Comparison of ENCODE assay signal across 8 mouse cellular contexts in genomic region chr17:8372286-8373046, GRCm38 (mm10). TPM values are rescaled to one million over a fixed set of nuclear protein-coding genes. Genes with fewer than 3 reads are reported as not detected.
A peak's percentile ranks its signal among the peaks of the same experiment; 100 is the strongest.
DNase-seq lines count a peak whose midpoint lies in the region; ATAC-seq and TF ChIP-seq lines count a peak whose summit lies in the region.

No protein-coding gene starts in this region.

- no peaks in the 10 kb centered on the region for H3K4me1 ChIP-seq in ES-Bruce4 (ENCODE audit: control insufficient read depth, insufficient read depth, low read length)
- H3K4me1 ChIP-seq in forebrain, embryonic 16.5 days (replicated peaks; ENCODE audit: control insufficient read depth, insufficient read depth, low read length): peaks cover 51% of the 10 kb centered on the region
- peaks cover 10% of the 10 kb centered on the region for H3K4me1 ChIP-seq in lung, embryonic 14.5 days (ENCODE audit: insufficient read depth)
- H3K4me1 ChIP-seq in olfactory bulb, adult 2 months (ENCODE audit: control insufficient read depth, insufficient read depth, low read length): peaks cover 31% of the 10 kb centered on the region
- peaks cover 9% of the 10 kb centered on the region for H3K4me1 ChIP-seq in thymus, adult 2 months (replicated peaks; ENCODE audit: control insufficient read depth, insufficient read depth, low read length)

- DNase-seq in cerebellum, adult 11-12 months: peak; percentile 72
- DNase-seq in heart, postnatal 36 days: peak; percentile 71 to 83
- peak; percentile 81 to 85 for DNase-seq in layer of hippocampus, adult 2 months (ENCODE audit: low spot score in 2 of 2)
- peak; percentile 92 for DNase-seq in lung, embryonic 14.5 days
- peak; percentile 83 for DNase-seq in thymus, adult 2 months

- H3K27ac ChIP-seq in ES-Bruce4 (ENCODE audit: insufficient read depth, low read length): peak overlapping the region; percentile 88
- peak overlapping the region; percentile 97 for H3K27ac ChIP-seq in forebrain, embryonic 16.5 days (ENCODE audit: low read length)
- peak overlapping the region; percentile 97 for H3K27ac ChIP-seq in layer of hippocampus, adult 2 months
- peak overlapping the region; percentile 86 for H3K27ac ChIP-seq in lung, embryonic 14.5 days (ENCODE audit: low read depth)
- H3K27ac ChIP-seq in olfactory bulb, adult 2 months (ENCODE audit: insufficient read depth, low read depth, low read length): peak overlapping the region; percentile 86
- peak overlapping the region; percentile 78 for H3K27ac ChIP-seq in thymus, adult 2 months (ENCODE audit: control insufficient read depth, insufficient read depth, low read length)

- H3K27me3 ChIP-seq in ES-Bruce4 (ENCODE audit: control insufficient read depth, insufficient read depth, low read length, poor library complexity, severe bottlenecking): no peaks in the 10 kb centered on the region
- H3K27me3 ChIP-seq in forebrain, embryonic 16.5 days (replicated peaks; ENCODE audit: control insufficient read depth, insufficient read depth, low read length): no peaks in the 10 kb centered on the region
- H3K27me3 ChIP-seq in lung, embryonic 14.5 days (ENCODE audit: insufficient read depth, low read length): no peaks in the 10 kb centered on the region
- H3K27me3 ChIP-seq in thymus, adult 2 months (ENCODE audit: control insufficient read depth, insufficient read depth, low read length): no peaks in the 10 kb centered on the region

- peak overlapping the region; percentile 21; the same call in 1 of the 2 replicates for H3K9ac ChIP-seq in ES-Bruce4 (ENCODE audit: low read depth, poor library complexity, severe bottlenecking)
- H3K9ac ChIP-seq in forebrain, embryonic 16.5 days (replicated peaks; ENCODE audit: low read depth, low read length): peak overlapping the region; percentile 62
- peak overlapping the region; percentile 41 for H3K9ac ChIP-seq in lung, embryonic 14.5 days

- peak; percentile 9 for ATAC-seq in forebrain, embryonic 16.5 days
- ATAC-seq in lung, embryonic 14.5 days (ENCODE audit: insufficient read depth): peak; percentile 62

- TF ChIP-seq EP300 in ES-Bruce4 (IDR thresholded peaks at IDR 0.05; ENCODE audit: insufficient read depth, low read depth, low read length): no peak

- intact Hi-C loops in heart, postnatal 36 days (cut with DNase I): loop anchor here (1.0 to 2.0 kb wide), 2 partner anchors 62 to 108 kb away; partner anchors contain the start of gene Sft2d1

- H3K36me3 ChIP-seq in ES-Bruce4 (ENCODE audit: control insufficient read depth, insufficient read depth, low read length, poor library complexity, severe bottlenecking): no peaks in the 10 kb centered on the region
- no peaks in the 10 kb centered on the region for H3K36me3 ChIP-seq in forebrain, embryonic 16.5 days (ENCODE audit: control insufficient read depth, insufficient read depth)
- H3K36me3 ChIP-seq in lung, embryonic 14.5 days (ENCODE audit: insufficient read depth): no peaks in the 10 kb centered on the region
- H3K36me3 ChIP-seq in thymus, adult 2 months (ENCODE audit: control insufficient read depth, insufficient read depth, low read length): no peaks in the 10 kb centered on the region

- peak overlapping the region; percentile 11; the same call in 1 of the 2 replicates for H3K4me3 ChIP-seq in ES-Bruce4 (ENCODE audit: low read depth, low read length)
- H3K4me3 ChIP-seq in forebrain, embryonic 16.5 days (replicated peaks; ENCODE audit: low read length): peak overlapping the region; percentile 41
- peak overlapping the region; percentile 49 for H3K4me3 ChIP-seq in layer of hippocampus, adult 2 months
- H3K4me3 ChIP-seq in lung, embryonic 14.5 days (ENCODE audit: low read depth, low read length): peak overlapping the region; percentile 10
- H3K4me3 ChIP-seq in olfactory bulb, adult 2 months (ENCODE audit: insufficient read depth, low read depth, low read length): peak overlapping the region; percentile 34
- peak overlapping the region; percentile 40 for H3K4me3 ChIP-seq in thymus, adult 2 months (ENCODE audit: control insufficient read depth, insufficient read depth, low read length)

- peak; percentile 60 for TF ChIP-seq CTCF in ES-Bruce4 (IDR thresholded peaks at IDR 0.05; ENCODE audit: low read depth, low read length)
- peak; percentile 93 for TF ChIP-seq CTCF in layer of hippocampus, adult 2 months (conservative IDR thresholded peaks at IDR 0.05)
- TF ChIP-seq CTCF in lung, embryonic 14.5 days (IDR thresholded peaks at IDR 0.05; ENCODE audit: low read depth): peak; percentile 89
- peak; percentile 46; the same call in 1 of the 2 replicates for TF ChIP-seq CTCF in olfactory bulb, adult 2 months (IDR thresholded peaks at IDR 0.05; ENCODE audit: insufficient read depth, low read depth, low read length)
- TF ChIP-seq CTCF in thymus, adult 2 months (IDR thresholded peaks at IDR 0.05; ENCODE audit: borderline replicate concordance, control insufficient read depth, extremely low read depth, insufficient read depth, low read length, poor library complexity): peak; percentile 41; the same call in 1 of the 2 replicates

- peak overlapping the region; percentile 56 for H3K4me2 ChIP-seq in forebrain, embryonic 16.5 days (ENCODE audit: low read length)
- H3K4me2 ChIP-seq in lung, embryonic 14.5 days: peak overlapping the region; percentile 72

- no peak for TF ChIP-seq POLR2A in ES-Bruce4 (IDR thresholded peaks at IDR 0.05; ENCODE audit: insufficient read depth, low read length)
- no peak for TF ChIP-seq POLR2A in olfactory bulb, adult 2 months (IDR thresholded peaks at IDR 0.05; ENCODE audit: insufficient read depth, low read depth, low read length)
- no peak for TF ChIP-seq POLR2A in thymus, adult 2 months (IDR thresholded peaks at IDR 0.05; ENCODE audit: control insufficient read depth, extremely low read depth, insufficient read depth, low read length, poor library complexity)

- no peaks in the 10 kb centered on the region for H3K9me3 ChIP-seq in ES-Bruce4 (replicated peaks; ENCODE audit: control insufficient read depth, insufficient read depth, low read length, poor library complexity, severe bottlenecking)
- H3K9me3 ChIP-seq in forebrain, embryonic 16.5 days (ENCODE audit: control insufficient read depth, low read length): no peaks in the 10 kb centered on the region
- H3K9me3 ChIP-seq in lung, embryonic 14.5 days (ENCODE audit: low read depth, low read length): no peaks in the 10 kb centered on the region

- under 1% methylated on average over 18 of the region's 18 CpGs for WGBS in forebrain, embryonic 16.5 days
- WGBS in lung, embryonic 14.5 days: 1% methylated on average over 18 of the region's 18 CpGs
- WGBS in olfactory bulb, adult 2 months: 2% methylated on average over 18 of the region's 18 CpGs
- 1% methylated on average over 18 of the region's 18 CpGs for WGBS in thymus, adult 2 months

RNA-seq across cellular contexts. Expression of gene T2, which starts 16.7 kb away (rescaled TPM):
- 0.44 and 0.81 TPM in 2 replicates for polyA plus RNA-seq in ES-Bruce4 (2011; ENCODE audit: insufficient read depth, insufficient read length, low read depth, missing spikeins)
- 0.22 and 0.37 TPM in 2 replicates for polyA plus RNA-seq in forebrain, embryonic 16.5 days (2015; fragmentation: Nextera tagmentation; extraction: Ambion mirVana)
- under 1 TPM; 0.30 to 0.75 TPM for total RNA-seq in heart, postnatal 36 days (2021)
- total RNA-seq in layer of hippocampus, adult 2 months (2021): under 1 TPM; 0.37 to 0.97 TPM
- polyA plus RNA-seq in lung, embryonic 14.5 days (2014; fragmentation: Nextera tagmentation; extraction: Ambion mirVana): 0.20 and 0.35 TPM in 2 replicates
- polyA plus RNA-seq in olfactory bulb, adult 2 months (2012; ENCODE audit: insufficient read depth, insufficient read length, low replicate concordance, missing spikeins): not detected in 2 replicates
- polyA plus RNA-seq in thymus, adult 2 months (2012; rRNA removed): 0.09 and 0.11 TPM in 2 replicates

RNA-seq across cellular contexts. Expression of gene Prr18, which starts 35.2 kb away (rescaled TPM):
- polyA plus RNA-seq in ES-Bruce4 (2011; ENCODE audit: insufficient read depth, insufficient read length, low read depth, missing spikeins): 0.61 and 0.81 TPM in 2 replicates
- polyA plus RNA-seq in forebrain, embryonic 16.5 days (2015; fragmentation: Nextera tagmentation; extraction: Ambion mirVana): 10.5 and 12.2 TPM in 2 replicates
- total RNA-seq in heart, postnatal 36 days (2021): under 1 TPM; 0.17 to 0.22 TPM
- 10 to 100 TPM; 18.0 to 19.3 TPM for total RNA-seq in layer of hippocampus, adult 2 months (2021)
- 2.1 and 2.3 TPM in 2 replicates for polyA plus RNA-seq in lung, embryonic 14.5 days (2014; fragmentation: Nextera tagmentation; extraction: Ambion mirVana)
- not detected in 2 replicates for polyA plus RNA-seq in olfactory bulb, adult 2 months (2012; ENCODE audit: insufficient read depth, insufficient read length, low replicate concordance, missing spikeins)
- polyA plus RNA-seq in thymus, adult 2 months (2012; rRNA removed): 0.74 and 1.3 TPM in 2 replicates

Comparison
In these comparisons a context has a peak if more than half of its experiments do, and no peak if none do; other contexts are left out.
1. Peak in every context shown above with its lines: DNase-seq, ATAC-seq, H3K4me3 ChIP-seq and H3K27ac ChIP-seq.
2. CTCF ChIP-seq: peak in every context shown above with its lines; median percentile 93 in layer of hippocampus, adult 2 months; 89 in lung, embryonic 14.5 days; 60 in ES-Bruce4; 46 in olfactory bulb, adult 2 months; 41 in thymus, adult 2 months.